Mouse (Mus musculus) megakaryocyte, embryonic 14.5 days (primary cell): ENCODE measurements around the gene Gm21988.

ENCODE experiments used
- FLI1 ChIP-seq: IDR thresholded peaks from 2 replicates; pipeline ENCODE4 v1.6.1; 2012; ENCODE audit warnings: low read length, inconsistent platforms, mixed read lengths
- GATA1 ChIP-seq: IDR thresholded peaks from 3 replicates; pipeline ENCODE4 v1.6.1; 2012; ENCODE audit warnings: mixed read lengths, low read length, inconsistent platforms, borderline replicate concordance

GRCm38 (mm10) chr11:70210681-70211080, 28.9 kb downstream of the Gm21988 start:
- TF ChIP-seq GATA1 (no peak), FLI1 (no peak)
